Mouse (Mus musculus): ENCODE measurements at regions not wholly inside any gene's neighbourhood (a gene's known extent, or its start where the extent isn't known, plus 50 kb on each side); places are given as distances from the start of the nearest gene placed in this dataset.

- Histone ChIP-seq H3K27me3 (ENCODE audit: control insufficient read depth, insufficient read depth, low read length) (no peaks in the 10 kb centered on the region), H3K4me2 (replicated peaks; ENCODE audit: low read depth) (no peak overlapping the region), H3K4me3 (ENCODE audit: low read depth, low read length) (no peak overlapping the region), H3K9me3 (ENCODE audit: control insufficient read depth, low read length) (no peaks in the 10 kb centered on the region), H3K4me1 (replicated peaks; ENCODE audit: control insufficient read depth, insufficient read depth) (no peaks in the 10 kb centered on the region), H3K9ac (ENCODE audit: low read length) (no peak overlapping the region), H3K36me3 (ENCODE audit: control insufficient read depth, insufficient read depth, low read length) (no peaks in the 10 kb centered on the region), H3K27ac (replicated peaks) (no peak overlapping the region)
- peak; percentile 60 for TF ChIP-seq CTCF (IDR thresholded peaks at IDR 0.05; ENCODE audit: low read depth)
- TF ChIP-seq EP300 (optimal IDR thresholded peaks at IDR 0.05) = no peak
- ATAC-seq (ENCODE audit: low FRiP score, low TSS enrichment) (no peak), DNase-seq (ENCODE audit: low spot score) (no peak)
- WGBS = 10% methylated on average over 1 of the region's 1 CpGs
Measured at GRCm38 (mm10) chrX:133787112-133787511, 63.7 kb upstream of the Tnmd start.

GRCm38 (mm10) chrX:133754026-133754425 lies 65.2 kb upstream of the Pcdh19 start:
- no peak for DNase-seq (ENCODE audit: low spot score)

GRCm38 (mm10) chrX:133752232-133752631 lies 63.4 kb upstream of the Pcdh19 start:
- Histone ChIP-seq H3K36me3 (ENCODE audit: control insufficient read depth, insufficient read depth, low read length) (no peaks in the 10 kb centered on the region), H3K4me1 (replicated peaks; ENCODE audit: control insufficient read depth, insufficient read depth) (no peaks in the 10 kb centered on the region), H3K27ac (replicated peaks) (no peak overlapping the region), H3K27me3 (ENCODE audit: control insufficient read depth, insufficient read depth, low read length) (no peaks in the 10 kb centered on the region), H3K4me3 (ENCODE audit: low read depth, low read length) (no peak overlapping the region), H3K9me3 (ENCODE audit: control insufficient read depth, low read length) (no peaks in the 10 kb centered on the region), H3K4me2 (replicated peaks; ENCODE audit: low read depth) (no peak overlapping the region), H3K9ac (ENCODE audit: low read length) (no peak overlapping the region)
- no peak for ATAC-seq (ENCODE audit: low FRiP score, low TSS enrichment)
- TF ChIP-seq CTCF (IDR thresholded peaks at IDR 0.05; ENCODE audit: low read depth) (no peak), EP300 (optimal IDR thresholded peaks at IDR 0.05) (no peak)
- no peak for DNase-seq (ENCODE audit: low spot score)
- 73% methylated on average over 3 of the region's 3 CpGs for WGBS

More at GRCm38 (mm10) chrX:133754026-133754425, 65.2 kb upstream of the Pcdh19 start:
- H3K4me1 ChIP-seq (replicated peaks; ENCODE audit: control insufficient read depth, insufficient read depth) = no peaks in the 10 kb centered on the region
- H3K27me3 ChIP-seq (ENCODE audit: control insufficient read depth, insufficient read depth, low read length) = no peaks in the 10 kb centered on the region
- H3K9ac ChIP-seq (ENCODE audit: low read length) = no peak overlapping the region
- H3K36me3 ChIP-seq (ENCODE audit: control insufficient read depth, insufficient read depth, low read length) = no peaks in the 10 kb centered on the region
- H3K4me3 ChIP-seq (ENCODE audit: low read depth, low read length) = no peak overlapping the region
- TF ChIP-seq EP300 (optimal IDR thresholded peaks at IDR 0.05) = no peak
- no peak for TF ChIP-seq CTCF (IDR thresholded peaks at IDR 0.05; ENCODE audit: low read depth)
- no peak for ATAC-seq (ENCODE audit: low FRiP score, low TSS enrichment)
- no peaks in the 10 kb centered on the region for H3K9me3 ChIP-seq (ENCODE audit: control insufficient read depth, low read length)
- WGBS = 46% methylated on average over 1 of the region's 1 CpGs
- H3K27ac ChIP-seq (replicated peaks) = no peak overlapping the region
- H3K4me2 ChIP-seq (replicated peaks; ENCODE audit: low read depth) = no peak overlapping the region

- Histone ChIP-seq H3K27me3 (ENCODE audit: control insufficient read depth, insufficient read depth, low read length) (no peaks in the 10 kb centered on the region), H3K36me3 (ENCODE audit: control insufficient read depth, insufficient read depth, low read length) (no peaks in the 10 kb centered on the region), H3K9me3 (ENCODE audit: control insufficient read depth, low read length) (no peaks in the 10 kb centered on the region), H3K4me2 (replicated peaks; ENCODE audit: low read depth) (no peak overlapping the region), H3K27ac (replicated peaks) (no peak overlapping the region), H3K4me3 (ENCODE audit: low read depth, low read length) (no peak overlapping the region), H3K9ac (ENCODE audit: low read length) (no peak overlapping the region), H3K4me1 (replicated peaks; ENCODE audit: control insufficient read depth, insufficient read depth) (no peaks in the 10 kb centered on the region)
- ATAC-seq (ENCODE audit: low FRiP score, low TSS enrichment) = no peak
- TF ChIP-seq CTCF (IDR thresholded peaks at IDR 0.05; ENCODE audit: low read depth) = no peak
- TF ChIP-seq EP300 (optimal IDR thresholded peaks at IDR 0.05) = no peak
- no peak for DNase-seq (ENCODE audit: low spot score)
Measured at GRCm38 (mm10) chrX:133743446-133743845, 54.7 kb upstream of the Pcdh19 start.

GRCm38 (mm10) chrX:133738980-133739632 lies 50.3 kb upstream of the Pcdh19 start:
- H3K4me2 ChIP-seq (replicated peaks; ENCODE audit: low read depth) = no peak overlapping the region
- H3K9me3 ChIP-seq (ENCODE audit: control insufficient read depth, low read length) = no peaks in the 10 kb centered on the region
- WGBS = 56% methylated on average over 6 of the region's 6 CpGs
- H3K27me3 ChIP-seq (ENCODE audit: control insufficient read depth, insufficient read depth, low read length) = no peaks in the 10 kb centered on the region
- H3K4me1 ChIP-seq (replicated peaks; ENCODE audit: control insufficient read depth, insufficient read depth) = no peaks in the 10 kb centered on the region
- DNase-seq (ENCODE audit: low spot score) = peak; percentile 15
- H3K4me3 ChIP-seq (ENCODE audit: low read depth, low read length) = no peak overlapping the region
- no peaks in the 10 kb centered on the region for H3K36me3 ChIP-seq (ENCODE audit: control insufficient read depth, insufficient read depth, low read length)
- H3K9ac ChIP-seq (ENCODE audit: low read length) = no peak overlapping the region
- TF ChIP-seq CTCF (IDR thresholded peaks at IDR 0.05; ENCODE audit: low read depth) (no peak), EP300 (optimal IDR thresholded peaks at IDR 0.05) (no peak)
- peak; percentile 85 for ATAC-seq (ENCODE audit: low FRiP score, low TSS enrichment)
- no peak overlapping the region for H3K27ac ChIP-seq (replicated peaks)
